Mouse (Mus musculus): ENCODE results near the gene Il1rap.

- TF ChIP-seq EP300 (IDR thresholded peaks at IDR 0.05; ENCODE audit: low read depth) = no peak
- TF ChIP-seq CTCF (IDR thresholded peaks at IDR 0.05; ENCODE audit: low read depth) = no peak
Measured at GRCm38 (mm10) chr16:26581048-26581912, at the start of gene Il1rap.
